Mouse (Mus musculus) small intestine, adult 2 months (tissue): Measurements from ENCODE around the gene Kctd3. TPM values are rescaled to one million over a fixed set of nuclear protein-coding genes. Genes with fewer than 3 reads are reported as not detected.

Experiments used
- H3K27ac ChIP-seq: fragments of 200-500 bp; 2 replicates; pipeline ENCODE4 v1.5.1; 2012; ENCODE audit warnings: low read depth, low read length, control low read depth, inconsistent platforms; ENCODE audit not compliant: insufficient read depth
- H3K27me3 ChIP-seq: fragments of 200-500 bp; 2 replicates; pipeline ENCODE4 v1.6.1; 2012; ENCODE audit warnings: mild to moderate bottlenecking, moderate library complexity, low read length, inconsistent platforms; ENCODE audit not compliant: control insufficient read depth, insufficient read depth
- H3K36me3 ChIP-seq: fragments of 200-500 bp; 2 replicates; pipeline ENCODE4 v1.6.1; 2012; ENCODE audit warnings: mild to moderate bottlenecking, low read length, control low read depth, inconsistent platforms; ENCODE audit not compliant: control insufficient read depth, insufficient read depth
- H3K4me1 ChIP-seq: fragments of 200-500 bp; 2 replicates; pipeline ENCODE4 v1.6.1; 2012; ENCODE audit warnings: low read length, inconsistent platforms, mixed read lengths; ENCODE audit not compliant: control insufficient read depth, insufficient read depth, insufficient read length
- H3K4me3 ChIP-seq: fragments of 200-500 bp; 2 replicates; pipeline ENCODE4 v1.5.1; 2012; ENCODE audit warnings: low read depth, mild to moderate bottlenecking, control low read depth, inconsistent platforms, low read length, moderate library complexity
- CTCF ChIP-seq: fragments of 200-500 bp; IDR thresholded peaks from 2 replicates; pipeline ENCODE4 v1.5.1; 2012; ENCODE audit warnings: low read depth, mild to moderate bottlenecking, control low read depth, inconsistent platforms, low read length, moderate library complexity, mixed read lengths; ENCODE audit not compliant: insufficient replicate concordance, insufficient read length; ENCODE audit errors: extremely low read depth
- POLR2A ChIP-seq: fragments of 200-500 bp; IDR thresholded peaks from 2 replicates; pipeline ENCODE4 v1.6.1; 2012; ENCODE audit warnings: low read depth, mild to moderate bottlenecking, control low read depth, inconsistent platforms, low read length, moderate library complexity
- WGBS: fragments of 180-500 bp; shearing (Covaris S2); methylation state at CpG from one replicate; pipeline ENCODE4 v1.1.7; 2018; 5-methylcytosine and 5-hydroxymethylcytosine counted together
- polyA plus RNA-seq: library from polyadenylated mRNA; depleted of rRNA; stranded (reverse); fragments of >200 nt; gene quantifications from 2 replicates; pipeline ENCODE4 v1.2.3, GENCODE M21; 2012

Kctd3 gene
- polyA plus RNA-seq, 1 experiment = 30.6 TPM

DNA sequence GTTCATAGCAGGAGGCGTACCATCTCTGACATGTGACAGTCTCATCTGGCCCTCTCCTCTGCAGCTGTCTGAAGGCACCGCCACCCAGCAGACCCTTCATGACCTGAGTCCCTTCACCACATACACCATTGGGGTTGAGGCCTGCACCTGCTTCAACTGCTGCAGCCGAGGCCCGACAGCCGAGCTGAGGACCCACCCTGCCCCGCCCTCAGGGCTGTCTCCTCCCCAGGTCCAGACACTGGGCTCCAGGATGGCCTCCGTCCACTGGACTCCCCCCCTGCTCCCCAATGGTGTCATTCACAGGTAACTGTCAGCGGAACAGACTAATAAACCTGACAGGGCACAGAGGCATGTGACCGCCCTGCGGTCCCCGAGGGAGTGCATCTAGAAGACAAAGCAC is 60.8 kb downstream of the Kctd3 start:
- Histone ChIP-seq H3K27me3 (no peaks in the 10 kb centered on the region), H3K27ac (no peak overlapping the region), H3K4me1 (no peaks in the 10 kb centered on the region), H3K36me3 (no peaks in the 10 kb centered on the region), H3K4me3 (no peak overlapping the region)
- 68% methylated on average over 11 of the region's 11 CpGs for WGBS
- no peak for TF ChIP-seq CTCF
- no peak for TF ChIP-seq POLR2A

DNA sequence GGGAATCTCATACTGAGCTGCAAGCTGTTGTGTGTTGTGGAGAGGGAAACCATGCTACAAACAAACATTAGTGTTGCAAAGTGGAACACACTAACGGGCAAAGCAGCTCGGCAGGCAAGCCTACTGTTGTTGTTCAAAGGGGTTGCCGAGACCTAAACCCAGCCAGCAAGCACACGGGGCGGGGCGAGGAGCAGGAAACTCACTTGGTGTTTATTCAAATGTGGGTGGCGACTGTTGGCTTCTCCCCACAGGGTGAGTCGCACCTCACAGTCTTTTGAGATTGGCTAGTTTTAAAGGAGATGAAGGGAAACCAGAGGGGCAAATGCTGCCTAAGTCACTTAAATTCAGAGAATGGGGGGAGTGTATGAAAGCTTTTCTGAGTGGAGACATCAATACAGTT is 62.3 kb downstream of the Kctd3 start:
- 7% methylated on average over 8 of the region's 8 CpGs for WGBS
- no peak for TF ChIP-seq CTCF
- TF ChIP-seq POLR2A = no peak
- H3K27ac ChIP-seq = no peak overlapping the region
- H3K27me3 ChIP-seq = no peaks in the 10 kb centered on the region
- H3K4me1 ChIP-seq = no peaks in the 10 kb centered on the region
- H3K4me3 ChIP-seq = no peak overlapping the region
- no peaks in the 10 kb centered on the region for H3K36me3 ChIP-seq

DNA sequence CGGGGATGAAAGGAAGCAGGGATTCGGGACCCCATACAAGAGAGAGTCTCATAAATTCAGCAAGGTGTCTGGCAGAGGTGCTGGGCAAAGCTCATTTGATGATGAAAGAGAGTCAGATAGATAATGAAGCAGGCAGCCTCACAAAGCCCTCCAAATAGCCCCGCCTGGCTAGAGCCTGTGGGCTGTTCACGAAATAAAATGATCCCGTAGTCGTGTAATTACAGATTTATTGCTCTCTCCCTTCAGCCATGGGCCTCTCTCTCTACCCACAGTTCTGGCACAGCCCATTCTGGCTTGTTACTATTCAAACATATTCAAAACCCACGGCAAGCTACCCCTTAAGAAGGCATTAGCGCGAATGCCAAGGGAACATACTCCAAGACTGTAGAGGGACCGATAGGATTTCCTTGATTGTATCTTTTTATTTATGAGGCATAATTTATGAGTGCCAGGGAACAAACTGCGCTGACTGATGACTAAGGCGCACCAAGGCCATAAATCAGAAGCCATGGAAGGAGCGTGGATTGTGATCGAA is 70.3 kb downstream of the Kctd3 start:
- no peak for TF ChIP-seq POLR2A
- TF ChIP-seq CTCF = no peak
- 39% methylated on average over 14 of the region's 14 CpGs for WGBS
- Histone ChIP-seq H3K27ac (no peak overlapping the region), H3K4me3 (no peak overlapping the region), H3K36me3 (no peaks in the 10 kb centered on the region), H3K4me1 (no peaks in the 10 kb centered on the region), H3K27me3 (no peaks in the 10 kb centered on the region)
